Mouse (Mus musculus) adrenal gland, adult (tissue): ENCODE measurements around the gene Gm10260.

ENCODE experiments used
- DNase-seq, 2 experiments: peaks; one replicate each; pipeline ENCODE4 v3.0.0; 2022 to 2023; ENCODE audit warnings: low spot score in 1 of 2; ENCODE audit not compliant: inconsistent age in 2 of 2

The Gm10260 gene

DNA sequence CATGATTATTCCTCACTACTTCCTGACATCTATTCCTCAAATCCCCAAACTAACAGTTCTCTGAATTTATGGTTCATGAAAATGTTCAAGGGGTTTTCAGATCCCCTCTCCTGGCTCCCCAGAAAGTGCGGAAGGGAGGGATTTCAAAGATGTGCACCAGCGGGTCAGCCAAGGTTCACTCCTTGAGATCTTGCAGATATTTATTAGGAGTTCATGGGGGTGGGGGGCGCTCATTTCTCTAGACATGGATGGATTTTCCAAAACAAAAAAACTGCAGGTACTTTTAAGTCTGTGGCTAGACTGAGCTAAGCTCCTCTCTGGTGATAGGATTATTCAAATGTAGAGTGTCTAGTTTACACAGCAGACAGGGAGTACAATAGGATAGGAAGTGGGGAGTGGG lies 8.4 kb upstream of the Gm10260 start:
- no peak for DNase-seq

DNA sequence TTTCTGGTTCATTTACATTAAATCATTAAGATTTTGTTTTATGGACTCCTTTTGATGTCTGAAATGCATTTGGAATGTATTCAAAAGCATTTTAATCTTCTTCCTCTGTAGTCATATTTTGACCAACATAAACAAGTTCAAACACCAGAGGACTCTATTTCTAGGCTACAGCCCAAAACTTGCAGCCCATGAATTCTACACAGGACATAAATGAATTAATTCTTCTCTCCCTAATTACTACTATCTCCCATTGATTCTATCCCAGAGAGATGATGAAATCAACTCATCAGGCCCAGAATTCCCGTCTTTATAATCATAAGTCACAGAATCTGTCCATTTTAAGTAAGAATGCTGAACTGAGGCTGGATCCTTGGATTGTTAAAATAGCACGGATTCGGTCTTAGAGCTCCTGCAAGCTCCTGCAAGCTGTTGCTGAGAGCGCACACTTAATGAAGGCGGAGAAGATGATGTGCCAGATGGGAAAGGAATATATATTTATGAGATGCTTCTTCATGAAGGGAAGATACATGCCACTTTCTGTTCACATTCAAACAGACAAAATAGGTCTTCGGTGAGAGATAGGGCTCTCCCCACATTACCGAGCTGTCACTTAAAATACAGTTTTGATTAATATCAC lies 7.7 kb upstream of the Gm10260 start:
- DNase-seq: no peak

DNA sequence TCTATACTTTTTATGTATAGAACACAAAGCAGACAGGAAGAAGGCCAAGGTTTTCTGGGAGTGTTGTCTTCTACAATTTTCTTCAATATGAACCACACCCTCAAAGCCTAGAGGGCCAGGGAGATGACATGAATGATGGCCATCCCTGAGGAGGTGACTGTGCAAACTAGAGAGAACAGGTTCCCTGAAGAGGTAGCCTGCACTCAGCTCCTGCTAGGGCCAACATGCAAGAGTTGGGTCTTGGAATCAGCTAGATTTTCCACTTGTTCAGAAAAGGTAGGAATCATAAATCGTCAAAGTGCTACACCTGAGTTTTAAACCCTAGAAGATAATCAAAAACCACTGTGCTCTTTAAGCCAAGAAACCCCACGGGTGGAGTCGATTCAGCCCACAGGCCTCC lies 6.2 kb upstream of the Gm10260 start:
- DNase-seq: no peak

DNA sequence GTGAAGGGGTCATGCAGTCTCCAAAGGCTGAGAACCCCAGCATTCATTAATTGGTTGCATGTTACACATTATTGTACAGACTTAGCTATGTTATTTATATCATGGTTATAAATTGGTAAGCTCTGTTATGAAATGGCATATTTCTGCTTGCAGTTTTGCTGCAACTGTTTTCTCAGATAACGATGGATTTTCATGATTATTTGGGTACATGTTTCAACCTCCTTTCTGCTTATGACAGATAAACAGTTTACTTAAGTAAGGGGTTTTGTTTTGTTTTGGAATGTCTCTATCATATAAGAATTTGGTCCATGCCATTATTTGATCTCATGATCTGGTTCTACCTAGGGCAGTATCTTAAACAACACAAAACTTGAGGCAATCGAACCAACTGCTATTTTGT lies 5.5 kb upstream of the Gm10260 start:
- no peak for DNase-seq

DNA sequence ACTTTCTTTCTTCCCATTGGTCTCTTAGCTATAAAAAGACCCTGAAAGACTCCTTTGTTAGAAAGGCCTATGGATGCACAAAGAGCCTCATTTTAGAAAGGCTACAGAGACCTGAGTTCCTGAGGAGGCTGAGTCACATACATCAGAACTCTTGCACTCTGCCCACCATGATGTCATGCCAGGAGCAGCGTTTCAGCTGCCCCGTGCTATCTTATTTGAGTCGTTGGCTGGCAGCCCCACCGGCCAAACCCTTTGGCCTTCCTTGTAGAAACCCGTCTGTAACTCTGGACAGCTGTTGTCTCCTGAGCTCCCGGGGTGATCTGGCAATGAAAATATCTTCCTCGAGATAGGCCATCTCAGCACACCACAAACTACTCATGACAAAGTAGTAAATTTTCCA lies 3.6 kb upstream of the Gm10260 start:
- peak; percentile 45 to 54 for DNase-seq

DNA sequence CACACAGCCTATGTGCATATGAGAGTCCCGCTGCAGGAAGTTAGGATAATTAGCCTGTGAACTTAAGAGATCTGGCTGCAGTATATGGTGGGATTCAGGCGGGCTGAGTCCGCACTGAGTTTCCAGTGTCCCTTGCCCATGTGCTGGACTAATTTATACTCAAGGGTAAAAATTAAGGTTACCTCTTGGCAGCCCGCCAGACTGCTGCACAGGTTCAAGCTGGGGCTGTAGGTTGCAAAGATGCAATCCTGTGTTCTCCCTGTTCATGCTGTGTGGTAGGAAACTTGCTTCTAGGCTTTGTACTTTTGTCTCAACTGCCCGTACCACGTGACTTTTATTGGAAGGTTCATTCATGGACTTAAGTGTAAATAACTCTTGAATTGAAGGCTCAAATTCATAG lies 3.0 kb upstream of the Gm10260 start:
- peak in 1 of 2 experiments; percentile 46 for DNase-seq

DNA sequence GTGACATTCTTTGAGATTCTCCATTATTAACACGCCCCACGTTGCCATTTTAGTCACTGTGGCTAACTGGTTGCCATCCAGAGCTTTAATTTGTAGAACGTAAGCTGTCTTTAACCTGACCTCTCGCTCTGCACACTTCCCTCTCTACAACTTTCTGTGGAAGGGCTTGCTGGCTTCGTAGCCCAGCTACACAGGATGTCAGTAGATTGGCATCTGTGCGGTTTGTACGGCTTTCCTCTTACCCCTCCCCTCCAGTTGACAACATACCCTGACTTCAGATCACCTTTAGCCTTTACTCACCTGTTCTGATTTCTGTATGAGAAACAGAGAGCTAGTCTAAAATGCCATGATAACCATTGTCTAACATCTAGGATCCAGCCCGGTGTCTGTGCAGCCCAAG lies 1.7 kb upstream of the Gm10260 start:
- DNase-seq: no peak

DNA sequence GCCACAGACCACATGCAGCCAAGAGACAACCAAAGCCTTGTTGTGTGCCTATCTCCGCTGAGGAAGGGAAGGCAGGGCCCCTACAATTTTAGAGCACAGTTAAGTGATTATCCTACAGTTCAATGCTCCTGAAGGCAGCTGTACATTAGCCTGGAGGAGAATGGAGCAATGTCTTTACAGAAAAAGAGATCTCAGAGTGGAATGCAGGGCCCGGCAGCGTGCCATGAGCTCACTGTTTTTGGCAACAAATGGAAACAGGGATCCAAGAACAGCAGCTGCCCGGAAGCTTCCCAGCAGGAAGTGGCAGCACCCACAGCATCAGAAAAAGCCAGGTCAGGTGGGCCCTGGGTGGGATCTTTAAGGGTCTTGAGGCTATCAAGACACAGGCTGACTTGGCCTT lies 3.4 kb downstream of the Gm10260 start:
- DNase-seq: no peak

DNA sequence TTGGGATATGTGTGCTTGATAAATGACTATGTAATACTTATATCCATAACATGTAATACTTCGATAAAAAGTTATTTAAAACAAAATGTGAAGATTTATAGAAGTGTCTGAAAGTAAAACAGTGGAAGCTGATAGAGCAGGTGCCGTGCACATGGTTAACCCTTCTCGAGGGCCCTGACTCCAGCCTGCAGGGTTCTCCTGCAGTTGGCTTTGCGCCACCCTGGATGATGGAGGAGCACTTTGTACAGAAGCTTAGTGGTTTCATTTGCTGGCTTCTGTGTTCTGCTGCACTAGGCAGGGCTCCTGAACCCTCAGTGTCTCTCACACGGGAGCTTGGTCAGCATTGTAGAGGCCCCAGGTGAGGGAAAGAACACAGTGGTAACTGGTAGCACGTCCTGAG lies 4.3 kb downstream of the Gm10260 start:
- DNase-seq: no peak

DNA sequence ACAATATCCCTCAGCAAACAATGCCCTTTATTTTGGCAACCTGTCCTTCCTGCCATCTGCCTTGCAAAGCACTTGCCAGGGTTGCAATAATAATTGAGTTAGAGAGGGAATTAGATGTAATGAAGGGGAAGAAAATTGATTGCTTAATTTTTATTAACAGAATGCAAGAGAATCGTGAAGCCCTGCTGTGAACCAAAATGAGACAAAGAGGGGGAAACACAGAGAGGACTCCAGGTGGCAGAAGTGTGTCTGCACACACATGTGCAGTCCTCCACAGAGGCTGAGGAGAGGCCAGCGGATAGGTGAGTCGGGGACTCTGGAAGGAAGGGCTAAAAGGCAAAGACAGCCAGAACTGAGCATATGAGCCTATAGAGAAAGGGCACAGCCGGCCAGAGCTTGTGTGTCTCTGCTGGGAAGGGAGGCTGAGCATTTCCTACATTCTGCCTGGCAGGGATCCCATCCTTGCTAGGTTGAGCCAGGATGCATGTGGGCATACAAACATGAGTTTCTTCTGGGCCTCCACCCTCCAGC lies 9.5 kb downstream of the Gm10260 start:
- no peak for DNase-seq

DNA sequence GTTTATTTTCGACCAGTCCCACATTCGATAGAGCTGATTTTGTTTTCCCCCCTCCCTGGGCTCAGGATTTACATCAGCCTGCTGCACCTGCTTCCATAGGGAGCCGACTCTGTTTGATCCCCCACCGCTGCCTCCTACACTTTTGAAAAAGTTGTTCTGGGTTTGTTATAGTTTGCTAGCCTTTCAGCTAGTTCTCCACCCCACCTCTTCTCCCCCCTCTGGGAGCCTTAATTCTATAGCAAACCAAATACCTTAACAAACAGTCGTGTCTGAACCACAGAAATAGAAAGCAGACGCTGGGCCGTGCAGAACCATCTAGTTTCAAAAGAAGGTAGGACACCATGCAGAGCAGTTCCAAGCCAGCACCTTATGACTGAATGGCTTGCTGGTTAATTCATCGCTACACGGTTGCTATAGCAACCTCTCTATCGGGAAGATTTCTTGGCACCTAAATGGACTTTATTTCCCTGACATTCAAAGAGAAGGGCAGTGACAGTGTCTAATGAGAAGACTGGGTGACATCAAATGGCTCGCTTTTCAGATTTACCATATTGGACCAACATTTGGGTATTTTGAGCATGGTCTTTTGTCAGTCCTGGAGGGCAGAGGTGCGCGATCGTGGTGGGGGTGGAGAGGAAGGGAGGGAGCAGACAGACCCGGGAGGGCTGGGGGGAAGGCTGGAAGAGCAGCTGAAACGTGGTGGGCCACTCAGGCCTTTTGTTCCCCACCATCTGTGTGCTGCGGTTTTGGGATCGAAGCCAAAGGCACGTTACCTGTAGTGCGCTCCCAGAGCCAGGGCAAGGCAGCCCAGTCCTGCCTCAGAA lies 13.2 kb downstream of the Gm10260 start:
- DNase-seq: peak in 1 of 2 experiments; percentile 21

DNA sequence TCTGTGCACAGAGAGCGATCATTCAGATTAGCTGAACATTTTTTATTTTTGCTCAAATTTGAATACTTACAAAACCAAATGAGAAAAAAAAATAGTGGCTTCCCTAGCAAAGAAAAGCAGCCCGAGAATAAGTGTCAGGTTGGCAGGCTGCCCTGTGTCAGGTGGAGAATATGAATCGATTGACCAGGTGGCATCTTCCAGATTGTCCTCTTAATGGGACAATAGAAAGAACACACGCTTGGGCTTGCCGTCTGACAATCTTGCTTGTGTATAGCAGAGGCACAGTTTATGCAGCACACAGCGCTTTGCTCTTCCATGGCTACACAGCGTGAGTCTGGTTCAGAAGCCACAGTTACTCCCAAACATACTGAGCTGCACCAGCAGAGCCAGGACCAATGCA lies 15.8 kb downstream of the Gm10260 start:
- no peak for DNase-seq

DNA sequence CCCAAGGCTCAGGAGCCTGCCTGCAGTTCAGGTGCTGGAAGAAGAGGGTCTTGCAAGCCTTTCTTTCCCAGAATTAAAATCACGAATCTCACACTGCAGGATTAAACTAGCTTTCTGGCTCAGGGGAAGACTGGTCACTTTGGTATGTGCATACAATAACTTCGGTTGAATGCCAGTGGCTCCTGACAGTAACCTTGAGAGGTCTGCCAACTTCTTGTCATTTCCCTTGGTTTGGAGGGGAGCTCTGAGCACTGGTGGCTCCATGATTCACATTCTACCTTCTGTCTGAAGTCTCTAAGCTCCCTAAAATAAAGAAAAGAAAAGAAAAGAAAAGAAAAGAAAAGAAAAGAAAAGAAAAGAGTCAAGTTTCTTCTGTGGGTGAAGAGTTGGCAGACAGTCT lies 16.4 kb downstream of the Gm10260 start:
- DNase-seq: peak; percentile 24 to 69

DNA sequence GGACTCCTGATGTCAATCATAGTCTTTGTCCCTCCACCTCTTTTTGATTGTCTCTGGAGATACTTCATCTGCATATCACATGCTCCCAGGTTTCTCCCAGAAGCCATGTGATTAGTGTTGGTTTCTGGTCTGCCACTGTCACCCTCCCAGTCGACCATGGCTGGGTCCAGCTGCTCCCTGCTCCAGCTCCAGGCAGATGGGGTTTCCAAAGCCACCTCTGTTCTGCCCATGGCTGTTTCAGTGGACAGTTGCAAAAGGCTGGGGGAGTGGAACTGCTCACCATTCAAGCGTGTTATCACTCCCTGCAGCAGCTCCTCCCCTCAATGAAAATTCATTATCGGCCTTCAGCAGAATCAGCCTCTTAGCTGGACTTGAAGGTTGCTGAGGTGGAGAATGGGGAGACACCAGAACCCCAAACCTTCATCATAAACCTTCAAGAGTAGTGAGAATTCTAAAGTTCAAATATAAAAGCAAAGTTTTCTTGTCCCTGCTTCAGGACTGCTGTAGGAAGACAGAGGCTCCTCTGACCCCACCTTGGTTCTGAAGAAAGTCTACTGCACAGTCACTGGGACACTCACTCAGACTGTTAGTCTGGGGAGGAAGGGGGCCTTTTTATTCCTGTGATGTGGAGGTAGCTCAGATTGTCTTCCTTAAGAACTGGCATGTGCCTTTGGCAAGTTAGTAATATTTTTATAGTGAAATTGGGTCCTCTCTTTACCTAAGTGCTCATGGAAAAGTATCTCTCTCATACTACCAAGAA lies 17.0 kb downstream of the Gm10260 start:
- DNase-seq: no peak

DNA sequence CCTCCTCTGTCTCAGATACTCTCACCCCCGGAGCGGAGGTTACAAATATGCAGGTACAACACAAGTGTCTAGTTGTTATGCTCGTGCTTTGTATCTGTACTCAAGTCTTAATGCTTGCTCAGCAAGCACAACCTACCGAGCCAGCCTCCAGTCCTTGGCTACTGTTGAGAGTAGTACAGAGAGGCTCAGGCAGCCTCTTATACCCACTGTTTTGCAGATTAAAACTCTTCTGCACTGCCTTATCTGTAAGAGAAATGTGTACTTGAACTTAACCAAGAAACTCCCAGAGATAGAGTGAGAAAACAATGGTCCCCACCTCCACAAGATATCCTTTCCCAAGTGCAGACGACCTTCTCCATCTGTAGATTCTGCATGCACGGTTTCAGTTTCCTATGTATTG lies 24.5 kb downstream of the Gm10260 start:
- no peak for DNase-seq

DNA sequence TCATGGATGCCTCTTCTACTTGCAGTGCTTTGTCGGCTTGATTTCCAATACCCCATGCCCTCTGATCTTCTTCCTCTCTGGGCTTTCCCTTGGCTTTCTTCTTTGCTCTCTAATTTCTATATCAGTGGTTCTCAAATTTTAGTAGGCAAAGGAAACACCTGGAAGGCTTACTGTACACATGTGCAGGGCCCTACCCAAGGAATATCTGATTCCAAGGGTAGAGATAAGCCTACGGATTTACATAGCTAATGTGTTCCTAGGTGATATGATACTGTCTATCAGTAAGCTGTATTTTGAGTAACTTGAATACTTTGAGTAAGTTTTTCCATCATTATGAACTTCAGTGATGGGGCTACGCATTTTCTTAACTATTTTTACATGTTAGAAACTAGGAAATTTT lies 25.7 kb downstream of the Gm10260 start:
- DNase-seq: no peak

DNA sequence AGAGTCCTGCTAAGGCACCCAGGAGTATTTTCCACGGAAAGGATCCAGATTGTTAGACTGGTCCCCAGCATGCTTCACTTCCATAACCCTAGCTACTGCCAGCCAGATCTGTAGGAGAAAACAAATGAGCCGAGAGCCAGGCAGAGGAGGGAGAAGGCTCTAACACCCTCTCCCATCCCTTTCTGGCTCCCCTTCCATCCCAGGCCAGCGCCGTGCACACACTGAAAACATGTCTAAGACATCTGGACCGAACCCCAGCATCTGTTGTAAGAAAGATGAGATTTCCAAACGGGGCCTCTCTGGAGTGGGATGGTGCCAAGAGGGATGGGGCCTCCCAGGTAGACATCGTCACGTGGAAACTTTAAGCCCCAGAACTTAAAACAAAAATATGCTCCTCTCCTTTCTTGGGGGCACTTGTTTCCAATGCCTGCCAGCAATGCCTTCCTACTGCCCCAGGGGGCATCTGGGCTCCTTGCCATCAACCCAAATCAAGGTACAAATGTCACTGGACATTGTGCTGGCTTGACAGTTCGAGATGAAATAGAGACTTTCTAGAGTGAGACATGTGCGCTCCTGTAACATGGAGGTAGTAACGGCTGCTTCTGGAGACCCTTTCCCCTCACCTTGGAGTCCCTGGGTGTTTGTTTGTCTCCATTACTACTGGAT lies 35.1 kb downstream of the Gm10260 start:
- no peak for DNase-seq

DNA sequence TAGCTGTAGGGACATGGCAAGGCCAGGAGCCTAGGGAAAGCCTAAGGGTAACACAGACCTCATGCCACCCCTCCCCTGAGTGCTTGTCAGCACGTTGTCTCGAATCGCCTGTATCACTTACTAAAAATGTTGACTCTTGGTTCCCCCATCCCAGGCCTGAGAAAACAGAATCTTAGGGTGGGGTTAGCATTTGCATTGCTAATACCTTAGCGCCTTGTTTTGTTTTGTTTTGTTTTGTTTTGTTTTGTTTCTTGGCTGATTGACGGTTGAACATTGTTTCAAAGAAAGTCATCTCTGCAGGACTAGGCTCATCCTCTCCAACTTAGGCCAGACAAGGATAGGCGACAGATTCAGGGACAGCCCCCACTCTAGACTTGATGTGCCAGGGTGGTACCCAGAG lies 35.9 kb downstream of the Gm10260 start:
- DNase-seq: no peak

DNA sequence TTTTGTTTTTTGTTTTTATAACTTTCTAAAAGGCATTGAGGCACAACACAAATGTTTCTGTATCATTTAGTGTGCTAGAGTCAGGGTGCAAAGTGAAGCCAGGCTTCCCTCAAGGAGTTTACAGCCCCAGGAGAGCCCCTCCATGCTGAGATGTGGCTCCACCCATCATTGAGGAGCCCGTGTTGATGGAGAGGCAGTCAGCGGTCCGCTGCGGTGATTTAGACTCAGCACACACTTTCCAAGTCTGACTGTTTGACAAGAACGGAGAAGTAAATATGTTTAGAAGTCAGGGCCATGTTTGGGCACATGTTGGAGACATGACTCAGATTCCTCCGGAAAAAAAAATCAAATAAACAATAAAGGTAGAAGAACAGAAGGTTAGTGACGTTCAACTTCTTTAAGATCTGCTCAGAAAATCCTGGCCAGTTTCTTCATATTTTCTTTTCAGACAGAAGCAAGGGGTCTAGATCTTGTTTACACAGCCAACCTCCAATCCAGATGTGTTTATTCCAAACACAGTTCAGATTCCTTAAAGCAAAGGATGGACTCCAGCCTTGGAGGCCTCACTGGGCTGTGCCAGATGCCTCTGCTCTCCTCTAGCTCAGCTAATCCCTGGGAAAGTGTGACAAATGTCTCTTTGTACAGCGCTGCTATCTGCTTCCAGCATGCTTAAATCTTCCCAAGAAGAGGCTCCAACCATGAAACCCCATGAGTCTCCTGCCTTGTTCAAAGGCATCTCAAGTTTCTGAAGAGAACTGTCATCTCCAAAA lies 47.7 kb downstream of the Gm10260 start:
- no peak for DNase-seq

DNA sequence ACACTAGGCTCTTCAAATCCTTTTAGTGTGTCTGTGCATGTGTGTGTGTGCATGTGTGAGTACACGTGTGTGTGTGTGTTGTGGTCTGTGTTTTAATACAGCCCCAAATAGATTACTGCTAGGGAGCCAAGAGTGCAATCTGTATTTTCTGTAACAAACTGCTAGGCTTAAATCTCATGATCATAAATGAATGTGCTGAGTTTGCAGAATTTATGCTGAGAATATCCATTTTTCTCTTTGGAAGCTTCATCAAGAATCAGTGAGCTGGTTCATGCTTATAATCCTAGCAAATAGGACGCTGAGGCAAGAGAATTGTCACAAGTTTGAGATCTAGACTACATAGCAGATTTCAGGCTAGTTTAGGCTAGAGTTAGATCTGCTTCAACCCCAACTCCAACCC lies 48.9 kb downstream of the Gm10260 start:
- DNase-seq: no peak
